Mouse (Mus musculus) brain, embryonic 14.5 days (tissue): ENCODE data around the gene Atp2c2.

Source experiments
- CTCF ChIP-seq: fragments of 200-500 bp; IDR thresholded peaks from 2 replicates; pipeline ENCODE4 v1.5.1; 2012; ENCODE audit warnings: inconsistent platforms, mild to moderate bottlenecking, moderate library complexity, borderline replicate concordance; ENCODE audit not compliant: insufficient read depth, insufficient read length; ENCODE audit errors: extremely low read depth
- POLR2A ChIP-seq: fragments of 200-500 bp; IDR thresholded peaks from 2 replicates; pipeline ENCODE4 v1.6.1; 2012; ENCODE audit warnings: mild to moderate bottlenecking, inconsistent platforms, borderline replicate concordance; ENCODE audit not compliant: poor library complexity, insufficient read depth, insufficient read length, severe bottlenecking; ENCODE audit errors: extremely low read depth

DNA sequence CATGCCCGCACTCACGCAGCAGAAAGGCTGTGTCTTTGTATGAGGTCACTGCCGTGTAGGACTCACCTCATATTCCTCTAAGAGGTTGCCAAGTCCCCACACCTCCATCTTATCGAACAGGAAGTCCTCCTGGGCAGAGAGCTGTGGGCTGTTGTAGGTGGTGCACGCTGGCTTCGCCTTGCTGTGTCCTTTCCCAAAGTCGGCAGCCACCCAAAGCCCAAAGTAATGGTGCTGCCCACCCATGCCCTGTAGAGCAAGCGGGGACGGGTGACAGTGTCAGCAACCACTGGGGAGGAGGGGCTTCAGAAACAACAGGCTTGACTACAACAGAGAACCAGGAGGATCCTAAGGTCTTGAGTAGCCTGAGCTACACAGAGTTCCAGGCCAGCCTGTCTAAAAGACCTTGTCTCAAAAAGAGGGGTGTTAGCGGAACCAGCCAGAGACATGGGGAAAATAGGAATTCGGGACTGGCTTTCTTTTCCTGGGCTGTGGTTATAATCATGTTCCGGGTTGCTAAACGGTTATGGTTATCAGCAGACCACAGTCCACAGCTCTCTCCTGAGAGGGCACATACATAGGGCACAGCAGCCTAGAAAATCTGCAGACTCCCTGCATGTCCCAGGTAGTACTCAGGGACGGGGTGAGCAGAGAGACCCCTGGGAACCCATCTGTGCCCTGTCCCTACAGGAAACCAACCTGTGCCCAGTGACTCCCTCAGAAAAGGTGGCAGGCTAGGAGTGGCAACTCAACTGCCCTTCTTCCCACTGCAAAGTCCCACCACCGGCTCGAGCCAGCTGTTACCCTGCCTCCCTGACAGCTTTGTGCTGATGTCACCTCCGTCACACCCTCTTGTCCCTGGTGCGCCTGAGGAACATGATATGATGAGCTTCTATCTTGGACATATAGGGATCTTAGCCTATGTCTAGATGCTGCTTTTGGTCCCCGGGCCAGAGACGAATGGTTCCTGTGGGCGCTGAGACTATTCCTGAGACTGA is 62.7 kb downstream of the Atp2c2 start:
- TF ChIP-seq CTCF (no peak), POLR2A (no peak)
